9 mouse cellular contexts compared by ENCODE assay signal in genomic region chr9:74286210-74286609, GRCm38 (mm10).
DNase-seq lines count a peak whose midpoint lies in the region; ATAC-seq and TF ChIP-seq lines count a peak whose summit lies in the region.
"Had no signal": no experiment of that assay in that cellular context is flagged by ENCODE, and none has a peak within 500 bp of the region (broad histone marks: within the 10 kb centered on the region; RNA-seq: fewer than 3 reads in every experiment).

No protein-coding gene starts in this region.

- no peak for ATAC-seq in activated CD4-positive, CD25-positive, alpha-beta regulatory T cell, adult 4 months

- intact Hi-C loops in gastrocnemius, adult 2 months (cut with DNase I) = no loop called here
- intact Hi-C loops in left cerebral cortex, postnatal 4 days (cut with DNase I) = loop anchor here (10.0 kb wide), 1 partner anchor 579 kb away; the partner anchor contains the start of gene Onecut1
- intact Hi-C loops in left cerebral cortex, postnatal 36 days (cut with DNase I) = loop anchor here (2.0 to 10.0 kb wide), 2 partner anchors 141 to 585 kb away; no protein-coding TSS in a partner anchor

- H3K27ac ChIP-seq in gastrocnemius, adult 2 months = no peak overlapping the region

- no peak overlapping the region for H3K4me3 ChIP-seq in gastrocnemius, adult 2 months

- DNase-seq in gastrocnemius, adult 2 months = no peak
- DNase-seq in gastrocnemius, adult 18-20 months (ENCODE audit: low spot score) = no peak
- peak; percentile 20 for DNase-seq in left cerebral cortex, postnatal 4 days
- no peak for DNase-seq in left cerebral cortex, postnatal 36 days (ENCODE audit: low spot score in 2 of 2)
- peak; percentile 8 for DNase-seq in adrenal gland, adult 8-10 months
- peak; percentile 22 for DNase-seq in lung, postnatal 25 days (ENCODE audit: low spot score)
- DNase-seq in frontal cortex, postnatal 25 days (ENCODE audit: low spot score in 2 of 2) = no peak
- DNase-seq: cerebellum, adult 2 months had no signal

- TF ChIP-seq CTCF in gastrocnemius, adult 2 months (IDR thresholded peaks at IDR 0.05) = peak; percentile 8; the same call in 1 of the 2 replicates

Comparison
In these comparisons a context has a peak if more than half of its experiments do, and no peak if none do; other contexts are left out.
1. DNase-seq: peak in left cerebral cortex, postnatal 4 days (single experiment), adrenal gland, adult 8-10 months (single experiment) and lung, postnatal 25 days (single experiment); none in gastrocnemius, adult 2 months (single experiment), gastrocnemius, adult 18-20 months (single experiment), left cerebral cortex, postnatal 36 days (0 of 2) and frontal cortex, postnatal 25 days (0 of 2).